Mouse (Mus musculus): ENCODE results near the gene Cldn34c1.
"Not testable (repeated sequence)": the region's sequence is repeated elsewhere in the genome, so short reads cannot be mapped to it uniquely, and the experiment has no call there.

Gene Cldn34c1

DNA sequence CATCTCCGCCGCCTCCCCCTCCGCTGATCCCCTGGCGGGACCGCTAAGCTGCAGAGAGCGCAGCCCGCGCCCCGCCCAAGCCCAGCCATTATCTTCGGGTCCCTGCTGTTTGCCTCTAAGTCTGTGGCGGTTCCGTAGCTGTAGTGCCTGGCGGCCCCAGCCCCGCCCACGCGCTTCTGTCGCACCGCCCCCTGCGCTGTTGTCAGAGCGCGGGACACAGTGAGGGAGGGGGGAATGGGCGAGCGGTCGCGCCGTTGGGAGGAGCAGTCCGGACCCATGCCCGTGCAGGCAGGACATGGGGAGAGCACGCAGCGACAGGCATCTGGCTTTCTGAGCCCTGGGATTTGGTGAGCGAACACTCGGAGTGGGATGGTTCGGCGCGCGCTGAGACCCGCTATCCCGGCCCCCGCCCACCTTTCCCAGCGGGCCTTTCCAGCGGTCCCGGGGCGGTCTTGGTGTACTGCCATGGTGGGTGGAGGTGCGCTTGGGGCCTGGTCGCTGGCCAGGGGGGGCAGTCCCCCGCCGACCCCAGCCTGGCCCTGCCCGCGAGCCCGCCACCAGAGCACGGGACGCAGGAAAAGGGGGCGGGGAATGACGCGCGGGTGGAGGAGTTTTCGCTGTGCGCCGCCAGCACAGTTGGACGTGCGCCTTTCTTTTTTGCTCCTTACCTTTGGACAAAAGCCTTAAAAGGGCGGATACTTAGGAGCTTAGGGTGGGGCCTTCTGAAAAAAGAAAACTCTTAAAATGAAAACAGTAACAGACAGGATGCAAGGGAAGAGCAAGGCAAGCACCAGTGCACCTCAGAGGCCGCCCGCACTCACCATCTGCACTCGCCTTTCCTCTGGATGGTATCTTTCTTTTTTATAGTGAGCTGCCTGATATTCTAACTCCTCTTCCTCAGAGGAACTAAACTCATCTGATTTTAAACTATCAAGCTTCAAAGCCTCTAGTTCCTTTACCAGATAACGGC lies at the start of gene Cldn34c1:
TSS of gene Cldn34c1 (plus strand) at position 205 of the 970 bp plus-strand sequence.
- peak; percentile 65 for DNase-seq (ENCODE audit: low read depth, low spot score)

DNA sequence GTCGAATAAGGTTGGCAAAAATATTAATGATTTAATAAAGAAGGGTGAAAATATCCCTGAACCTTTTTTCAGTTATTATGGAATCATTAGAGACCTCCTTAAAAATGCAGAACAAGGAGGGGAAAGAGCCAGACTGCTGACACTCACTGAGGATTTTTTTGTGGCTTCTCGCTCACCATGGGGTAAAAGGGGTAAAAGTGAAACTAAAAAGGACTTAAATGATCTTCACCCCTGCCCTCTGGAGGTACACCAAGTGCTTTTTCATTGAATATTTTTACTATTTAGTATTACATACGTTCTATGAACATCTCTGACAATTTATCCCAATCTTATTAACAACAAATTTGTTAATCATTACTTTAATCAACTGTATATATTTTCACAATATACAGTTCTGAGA lies 15.9 kb upstream of the Cldn34c1 start:
- DNase-seq (ENCODE audit: low read depth, low spot score) = no peak

DNA sequence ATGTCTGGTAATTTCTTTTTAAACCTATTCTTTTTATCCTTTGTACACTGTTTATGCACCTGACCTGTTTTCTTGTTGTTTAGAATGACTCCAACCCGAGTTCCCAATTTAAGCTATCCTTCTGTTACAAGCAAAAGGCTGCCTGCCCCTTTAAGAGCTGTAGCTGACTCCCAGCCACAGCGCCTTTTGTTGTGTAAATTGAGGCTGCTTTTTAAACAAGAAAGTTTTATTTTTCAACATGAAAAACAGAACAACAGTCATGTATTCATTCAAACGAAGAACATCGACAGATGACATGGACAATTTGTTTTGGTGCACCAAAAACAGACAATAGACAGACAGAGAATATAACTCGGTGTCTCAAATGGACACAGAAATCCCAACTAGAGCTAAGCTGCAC lies 489 bp upstream of the Cldn34c1 start:
- DNase-seq (ENCODE audit: low read depth, low spot score) = not testable (repeated sequence)

DNA sequence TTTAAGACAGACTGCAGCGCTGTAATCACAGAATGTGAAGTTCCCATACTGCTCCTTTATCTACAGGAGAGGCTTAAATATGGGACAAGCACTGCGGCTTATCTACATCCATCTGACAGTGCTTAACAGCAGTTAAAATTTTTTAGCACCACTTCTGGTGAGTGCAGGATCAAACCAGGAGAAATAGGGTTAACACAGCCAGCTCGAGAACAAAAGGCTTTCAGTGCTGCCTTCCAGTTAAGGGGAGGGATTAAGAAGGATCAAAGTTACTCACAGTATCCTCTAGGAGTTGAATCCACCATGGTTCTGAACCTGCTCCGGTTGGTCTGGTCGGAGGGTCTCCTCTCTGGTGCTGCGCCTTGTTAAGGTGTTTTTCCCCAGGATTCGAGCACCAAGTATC lies 1.4 kb downstream of the Cldn34c1 start:
- not testable (repeated sequence) for DNase-seq (ENCODE audit: low read depth, low spot score)

DNA sequence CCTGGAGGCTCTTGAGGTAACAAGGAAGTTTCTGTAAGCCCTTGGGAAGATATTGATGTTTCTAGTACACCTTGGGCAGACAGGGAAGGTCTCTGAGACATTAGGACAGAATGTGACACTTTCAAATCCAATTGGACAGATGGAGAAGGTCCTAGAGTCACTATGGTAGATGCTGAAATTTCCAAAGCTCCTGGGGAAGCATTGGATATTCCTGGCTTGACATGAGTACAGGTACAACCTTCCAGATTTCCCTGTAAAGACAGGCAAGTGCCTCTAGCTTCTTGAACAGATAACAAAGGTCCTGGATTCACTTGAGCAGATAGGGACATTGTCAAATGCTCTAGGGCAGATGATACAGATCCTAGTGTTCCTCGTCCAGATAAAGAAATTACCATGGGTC lies 119.1 kb downstream of the Cldn34c1 start, which contains the start of gene Srsx:
TSS of gene Srsx (minus strand) at position 101 of the 400 bp plus-strand sequence.
- DNase-seq (ENCODE audit: low read depth, low spot score) = not testable (repeated sequence)

All from skeletal muscle tissue, adult 2 months (tissue).